Mouse (Mus musculus) liver, adult 2 months (tissue): ENCODE results near the gene AA986860.

Experiments
- CTCF ChIP-seq: fragments of 200-500 bp; IDR thresholded peaks from 2 replicates; pipeline ENCODE4 v1.5.1; 2011; ENCODE audit warnings: low read depth, low read length, control low read depth
- POLR2A ChIP-seq: fragments of 200-500 bp; IDR thresholded peaks from 2 replicates; pipeline ENCODE4 v1.6.1; 2011; ENCODE audit warnings: low read length, control low read depth; ENCODE audit not compliant: insufficient read depth; ENCODE audit errors: extremely low read depth

DNA sequence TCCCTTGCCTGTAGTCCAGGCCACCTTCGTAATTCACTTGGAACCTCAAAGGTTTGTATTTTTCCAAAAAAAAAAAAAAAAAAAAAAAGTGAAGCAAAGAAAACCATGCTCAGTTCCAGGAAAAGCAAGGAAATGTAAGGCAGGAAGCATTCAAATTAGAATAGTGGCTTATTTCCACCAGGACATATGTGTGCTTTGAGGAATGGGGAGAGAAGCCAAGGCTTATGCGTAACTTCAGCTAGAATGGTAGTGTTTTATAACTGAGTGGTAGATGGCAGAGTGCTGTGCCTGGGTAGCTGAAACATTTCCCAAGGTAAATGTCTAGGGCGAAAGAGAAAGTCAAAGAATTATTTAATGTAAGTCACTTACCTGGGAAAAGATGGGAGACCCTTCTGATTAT, 3.1 kb upstream of the AA986860 start:
- no peak for TF ChIP-seq CTCF
- TF ChIP-seq POLR2A = no peak
